Mouse (Mus musculus) naive thymus-derived CD4-positive, alpha-beta T cell, adult 2 months (primary cell): ENCODE measurements at regions not wholly inside any gene's neighbourhood (a gene's known extent, or its start where the extent isn't known, plus 50 kb on each side); places are given as distances from the start of the nearest gene placed in this dataset.

Source experiments
- DNase-seq: peaks from one replicate; pipeline ENCODE4 v3.0.0-alpha.2; 2011; ENCODE audit warnings: low read depth

DNA sequence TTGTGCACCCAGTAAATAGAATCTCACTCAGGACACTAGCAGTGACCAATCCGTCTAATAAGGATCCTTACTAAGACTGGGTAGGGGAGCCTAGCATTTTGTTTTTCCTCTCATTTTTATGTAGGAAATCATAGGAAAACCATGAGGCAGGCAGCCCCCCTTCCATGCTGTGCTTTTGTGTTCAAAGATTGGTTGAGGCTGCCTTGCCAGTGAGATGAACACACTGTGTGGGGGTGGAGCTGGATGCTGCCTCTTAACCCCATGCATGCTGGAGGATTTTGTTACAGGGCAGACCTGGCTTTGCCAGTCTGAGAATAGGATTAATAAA, 162.8 kb downstream of the Cmpk2 start:
- no peak for DNase-seq

DNA sequence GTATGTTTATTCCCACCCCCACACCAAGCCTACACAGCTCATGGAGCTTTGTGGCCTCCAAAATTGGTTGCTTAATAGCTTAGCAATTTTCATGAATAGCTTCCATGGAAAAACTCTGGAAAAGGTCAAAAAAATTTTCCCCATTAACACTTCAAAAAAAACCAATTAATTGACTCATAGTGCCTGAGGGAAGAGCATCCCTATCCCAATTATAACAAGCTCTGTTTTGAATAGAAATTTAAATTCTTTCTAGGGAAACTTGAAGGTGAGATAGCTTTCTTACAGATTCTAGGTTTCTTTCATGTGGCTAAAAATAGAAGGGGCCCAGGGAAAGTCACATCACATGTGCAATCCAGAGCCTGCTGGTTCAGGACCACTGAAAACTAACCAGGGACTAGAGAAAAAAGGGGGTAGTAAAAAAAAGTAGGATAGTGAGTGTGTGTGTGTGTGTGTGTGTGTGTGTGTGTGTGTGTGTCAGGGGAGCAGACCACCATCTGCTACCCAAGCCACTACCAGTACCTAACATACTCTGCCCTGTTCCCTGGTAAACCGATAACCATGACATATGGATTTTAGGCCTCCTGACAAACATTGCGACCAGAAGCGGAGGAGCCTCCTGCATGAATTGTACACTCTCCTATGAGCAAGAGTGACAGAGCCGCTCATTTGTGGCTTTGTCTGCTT, 162.2 kb downstream of the Cmpk2 start:
- no peak for DNase-seq

DNA sequence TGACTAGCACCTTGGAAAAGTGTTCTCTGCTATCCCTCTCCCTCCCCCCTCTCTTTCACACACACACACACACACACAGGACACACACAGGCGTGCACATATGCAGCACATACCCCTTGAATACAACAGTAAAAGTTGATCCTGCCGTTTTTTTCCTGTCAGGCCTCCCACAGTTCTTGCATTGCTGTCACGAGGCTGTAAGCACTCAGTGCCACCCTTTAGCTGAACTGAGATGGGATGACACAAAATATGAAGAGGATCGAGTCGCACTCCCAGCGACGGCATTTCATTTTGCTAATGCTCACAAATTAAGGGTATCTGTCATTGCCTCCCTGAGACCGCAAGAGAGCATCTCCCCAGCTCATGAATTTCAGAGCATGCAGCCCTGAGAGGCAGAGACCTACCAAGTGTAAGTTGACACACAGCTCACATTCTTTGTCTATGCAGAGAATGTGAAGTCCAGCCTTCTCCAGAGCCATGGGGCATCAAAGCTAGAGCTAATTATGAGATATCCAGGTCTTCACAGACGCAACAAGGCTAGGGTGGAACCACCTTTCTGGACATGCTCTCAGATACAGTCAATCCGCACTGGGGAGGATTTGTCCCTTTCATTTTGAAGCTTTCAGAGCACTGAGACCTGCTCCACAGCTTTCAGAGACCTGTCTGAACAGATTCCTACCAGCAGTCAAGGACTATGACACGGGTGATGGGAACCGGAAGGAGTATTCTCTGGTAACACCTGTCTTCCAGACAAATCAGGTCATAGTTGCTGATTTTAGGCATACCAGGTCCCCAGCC, 152.3 kb downstream of the Cmpk2 start:
- DNase-seq = no peak

DNA sequence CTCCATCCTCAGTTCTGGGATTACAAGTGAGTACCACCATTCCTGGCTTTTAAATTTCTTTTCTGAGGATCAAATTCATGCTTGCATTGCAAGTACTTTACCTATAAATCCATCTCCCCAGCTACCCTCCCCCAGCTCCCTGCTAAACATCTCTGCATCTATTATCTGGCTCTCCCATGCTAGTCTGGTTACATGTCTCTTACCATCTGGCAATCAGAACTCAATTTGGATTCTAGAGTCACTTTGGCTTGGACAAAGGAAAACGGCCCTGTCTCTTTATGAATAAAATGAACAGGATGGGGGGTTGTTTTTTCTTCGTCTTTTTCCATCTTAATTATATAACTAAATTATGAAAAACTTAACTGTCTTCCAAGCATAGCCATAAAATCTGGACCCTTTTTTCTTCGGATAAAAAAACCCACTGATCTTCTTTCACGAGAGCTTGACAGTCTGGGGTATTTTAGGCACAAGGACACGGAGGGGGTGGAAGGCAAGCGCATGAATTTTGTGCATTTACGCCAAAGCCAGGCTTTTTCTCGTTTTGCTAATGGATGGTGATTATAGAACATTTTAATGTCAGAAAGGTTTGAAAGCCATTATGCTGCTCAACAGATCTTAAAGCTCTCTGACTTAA, 151.6 kb downstream of the Cmpk2 start:
- DNase-seq = no peak

DNA sequence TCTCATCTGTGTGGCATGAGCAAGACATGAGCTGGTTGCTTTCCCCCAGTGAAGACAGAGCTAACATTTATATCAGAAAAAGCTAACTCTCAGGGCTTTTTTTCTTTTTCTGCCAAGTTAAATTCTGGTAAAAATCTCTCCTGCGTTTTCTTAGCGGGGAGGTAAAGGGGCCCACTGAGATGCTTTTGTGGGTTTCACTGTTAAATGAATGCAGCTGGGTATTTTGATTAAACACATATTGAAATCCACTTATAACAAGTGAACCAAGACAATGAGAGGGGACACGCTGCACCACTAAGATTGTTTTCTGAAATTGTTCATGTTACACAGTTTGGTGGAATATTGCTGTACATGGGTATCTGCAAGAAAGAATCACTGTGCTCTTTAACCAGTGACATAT, 149.0 kb downstream of the Cmpk2 start:
- DNase-seq = no peak

DNA sequence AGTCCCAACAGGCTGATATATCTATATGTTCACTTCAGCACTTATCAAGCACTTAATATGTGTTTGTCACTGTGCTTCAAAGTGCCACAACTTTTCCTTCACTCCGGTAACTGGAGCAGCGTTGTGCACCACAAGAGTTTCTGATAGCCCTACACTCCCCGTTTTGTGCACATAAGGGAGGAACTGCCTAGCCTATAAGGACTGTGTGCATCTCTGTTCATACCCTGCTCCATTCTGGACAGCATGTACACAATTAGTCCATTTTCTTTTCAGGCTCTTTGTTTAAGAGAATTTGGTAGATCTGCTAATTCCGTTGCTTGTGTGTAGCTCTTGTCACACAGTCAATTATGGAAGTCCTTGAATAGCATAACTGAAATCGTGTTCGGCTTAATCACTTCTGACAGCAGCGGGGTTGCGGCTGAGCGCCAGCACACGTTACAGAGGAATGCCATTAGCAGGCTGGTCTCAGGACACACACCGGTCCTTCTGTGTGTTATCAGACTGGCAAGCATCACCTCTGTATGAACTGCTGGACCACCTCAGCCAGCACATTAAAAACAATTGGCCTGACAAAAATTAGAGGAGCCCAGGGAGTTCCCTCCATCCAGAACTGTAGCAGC, 144.2 kb downstream of the Cmpk2 start:
- DNase-seq = no peak

DNA sequence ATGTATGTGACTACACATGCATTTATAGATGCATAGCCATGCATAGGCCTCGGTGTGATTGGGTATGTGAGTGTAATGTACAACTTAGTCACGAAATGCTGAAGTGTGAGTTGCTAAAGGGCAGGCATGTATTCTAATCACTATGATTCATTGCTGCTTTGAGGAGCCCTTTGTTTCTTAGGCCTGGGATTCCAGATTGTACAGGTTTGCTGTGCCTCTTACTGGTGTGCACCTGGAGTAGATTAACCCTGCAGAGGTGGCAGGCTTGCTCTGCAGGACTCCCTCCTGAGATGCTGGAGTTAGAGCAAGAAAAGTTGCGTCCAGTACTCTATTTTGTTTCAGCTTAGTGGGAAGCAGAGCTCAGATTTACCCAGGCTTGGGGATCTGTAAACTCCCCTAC, 141.1 kb downstream of the Cmpk2 start:
- DNase-seq = no peak

DNA sequence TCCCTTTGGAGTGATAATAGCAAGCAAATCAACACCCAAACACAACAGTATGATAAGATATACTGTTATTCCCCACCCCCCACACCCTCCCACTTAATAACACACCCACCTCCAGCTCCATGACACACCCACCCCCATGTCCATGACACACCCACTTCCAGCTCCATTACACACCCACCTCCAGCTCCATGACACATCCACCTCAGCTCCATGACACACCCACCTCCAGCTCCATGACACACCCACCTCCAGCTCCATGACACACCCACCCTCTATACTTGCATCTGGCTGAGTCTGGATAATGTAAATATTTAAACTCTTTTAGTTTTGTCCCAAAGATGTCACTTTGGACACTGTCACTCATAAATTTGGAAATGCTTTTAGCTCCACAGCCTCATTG, 129.5 kb downstream of the Cmpk2 start:
- DNase-seq = no peak

DNA sequence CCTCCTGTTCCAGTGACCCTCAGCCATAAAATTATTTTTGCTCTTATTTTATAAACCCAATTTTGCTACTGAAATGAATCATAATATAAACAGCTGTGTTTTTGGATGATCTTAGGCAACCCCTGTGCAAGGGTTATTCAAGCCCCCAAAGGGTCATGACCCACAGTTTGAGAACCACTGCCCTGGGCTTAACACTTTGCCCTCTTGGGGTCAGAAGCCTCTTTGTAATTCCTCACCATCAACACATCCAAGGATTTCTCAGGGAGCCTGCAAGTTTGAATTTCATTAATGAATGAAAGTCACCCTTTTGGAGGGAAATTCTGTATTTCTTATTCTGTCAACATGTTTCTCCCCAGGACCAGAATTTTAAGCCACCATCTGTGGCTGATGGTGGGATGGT, 123.1 kb downstream of the Cmpk2 start:
- DNase-seq = no peak

DNA sequence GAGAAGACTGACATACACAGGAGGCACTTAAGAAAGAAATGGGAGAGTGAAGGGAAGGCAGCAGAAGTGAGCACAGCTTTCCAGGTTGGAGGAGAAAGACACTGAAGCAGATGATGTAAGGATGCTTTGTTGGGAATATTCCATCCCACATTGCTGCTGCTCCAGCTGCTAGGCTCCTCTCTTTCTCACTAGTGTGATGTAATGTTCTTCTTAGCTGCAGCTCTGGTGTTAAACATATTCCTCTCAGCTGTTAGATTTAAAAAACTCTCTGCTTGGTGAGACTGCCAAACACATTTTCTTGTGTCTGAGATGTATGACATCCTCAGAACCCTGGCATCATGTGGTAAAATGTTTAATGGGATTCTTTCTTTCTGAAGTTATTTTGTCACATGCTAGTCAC, 120.1 kb downstream of the Cmpk2 start:
- no peak for DNase-seq

DNA sequence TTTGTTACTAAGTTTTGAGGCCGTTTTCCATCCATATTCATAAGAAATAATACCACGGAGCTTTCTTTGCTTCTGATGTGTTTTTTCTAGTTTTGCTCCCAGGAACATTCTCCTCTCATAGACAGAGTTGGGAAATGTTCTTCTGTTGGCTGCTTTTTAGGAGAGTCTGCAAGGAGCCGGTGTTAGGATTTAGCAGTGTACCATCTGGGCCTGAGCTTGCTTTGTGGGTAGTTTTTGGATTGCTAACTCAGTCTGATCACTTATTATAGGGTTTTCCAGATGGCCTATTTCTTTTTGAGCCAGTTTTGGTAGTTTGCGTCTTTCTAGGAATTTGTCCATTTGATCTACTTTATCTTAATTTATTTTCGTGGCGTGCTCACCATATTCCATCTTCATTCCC, 108.4 kb downstream of the Cmpk2 start:
- DNase-seq = no peak

DNA sequence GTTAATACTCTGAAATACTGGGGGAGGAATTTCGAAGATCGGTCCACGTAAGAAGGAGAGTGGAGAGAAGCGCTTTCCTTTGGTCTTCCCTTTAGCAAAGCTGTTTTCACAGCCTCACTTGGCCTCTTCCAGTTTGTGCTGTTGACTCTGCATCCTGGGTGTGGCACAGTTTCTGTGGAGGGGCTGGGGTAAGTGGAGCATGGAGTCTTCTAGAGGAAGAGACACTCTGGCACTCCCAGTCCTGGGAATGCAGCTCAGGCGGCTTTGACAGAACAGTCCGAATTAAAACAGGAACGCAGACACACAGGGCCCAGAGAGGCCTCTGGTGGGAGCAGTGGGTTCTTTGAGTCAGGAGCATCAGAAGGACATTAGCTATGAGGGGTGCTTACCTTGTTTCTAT, 102.6 kb downstream of the Cmpk2 start:
- DNase-seq = no peak

DNA sequence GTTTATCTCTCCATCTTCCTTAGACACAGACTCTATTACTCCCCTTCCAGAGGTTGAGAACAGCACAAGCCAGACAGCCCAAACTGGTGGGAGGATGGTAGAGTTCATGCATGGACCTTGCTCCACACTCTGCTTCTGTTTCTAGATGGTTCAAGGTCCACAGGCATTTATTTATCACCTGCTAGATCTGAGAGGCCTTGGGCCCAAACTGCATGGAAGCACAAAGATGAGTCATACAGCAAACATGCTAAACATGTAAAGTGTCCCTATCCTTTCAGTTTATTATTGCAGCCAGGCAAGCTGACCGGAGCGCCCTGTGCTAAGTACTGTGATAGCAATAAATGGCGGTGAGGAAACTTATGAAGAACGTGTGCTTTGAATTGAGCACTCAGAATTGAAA, 98.4 kb downstream of the Cmpk2 start:
- DNase-seq = no peak

DNA sequence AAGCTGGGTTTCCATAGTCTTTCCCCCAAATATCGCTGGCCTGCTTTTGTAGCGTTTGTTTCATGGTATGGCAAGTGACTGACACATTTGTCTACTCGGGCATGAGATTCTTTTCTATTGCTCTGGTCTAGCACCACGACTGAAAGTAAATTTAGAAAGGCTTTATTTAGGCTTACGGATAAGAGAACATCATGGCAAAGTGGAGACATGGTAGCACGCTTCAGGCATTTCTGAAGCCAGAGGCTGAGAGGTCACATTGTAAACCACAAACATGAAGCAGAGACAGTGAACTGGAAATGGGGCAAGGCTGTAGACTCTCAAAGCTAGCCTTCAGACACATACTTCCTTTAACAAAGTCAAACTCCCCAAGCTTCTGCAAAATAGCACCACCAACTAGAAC, 93.9 kb downstream of the Cmpk2 start:
- DNase-seq = no peak

DNA sequence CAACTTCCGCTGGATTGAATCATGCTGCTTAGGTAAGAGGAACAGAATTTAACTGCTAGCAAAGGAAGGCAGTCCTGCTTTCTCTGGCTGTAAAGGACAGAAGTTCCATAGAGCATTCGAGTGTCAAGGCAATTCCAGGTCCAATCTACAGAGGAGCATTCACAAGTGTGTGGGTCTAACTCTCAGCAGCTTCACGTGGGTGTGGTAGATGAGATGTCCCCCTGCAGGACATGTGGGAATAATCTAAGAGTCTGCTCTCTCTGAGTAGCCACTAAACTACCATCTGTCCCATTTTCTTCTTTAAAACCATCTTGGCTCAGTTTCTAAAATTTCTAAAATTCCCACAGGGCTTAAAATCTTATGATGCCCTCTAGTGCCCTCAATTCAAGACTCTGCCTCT, 90.6 kb downstream of the Cmpk2 start:
- no peak for DNase-seq

DNA sequence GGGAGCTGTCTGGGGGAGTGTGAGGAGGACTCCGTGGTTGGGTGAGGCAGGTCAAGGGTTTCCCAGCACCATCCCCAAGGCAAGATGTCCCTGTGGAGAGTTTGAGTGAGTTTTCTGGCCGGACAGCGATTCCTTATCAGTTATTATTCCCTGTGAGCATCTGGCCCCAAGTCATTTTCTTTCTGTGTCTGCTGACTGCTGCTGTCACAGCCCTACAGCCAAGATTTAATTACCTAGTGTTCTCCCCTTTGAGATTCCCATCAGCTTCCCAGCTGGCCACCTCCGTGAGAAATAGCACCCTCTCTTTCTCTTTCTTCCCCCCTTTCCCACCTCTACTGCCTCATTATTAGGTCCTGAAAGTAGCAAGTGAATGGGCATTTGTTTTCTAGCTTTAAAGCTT, 88.4 kb downstream of the Cmpk2 start:
- DNase-seq = no peak

DNA sequence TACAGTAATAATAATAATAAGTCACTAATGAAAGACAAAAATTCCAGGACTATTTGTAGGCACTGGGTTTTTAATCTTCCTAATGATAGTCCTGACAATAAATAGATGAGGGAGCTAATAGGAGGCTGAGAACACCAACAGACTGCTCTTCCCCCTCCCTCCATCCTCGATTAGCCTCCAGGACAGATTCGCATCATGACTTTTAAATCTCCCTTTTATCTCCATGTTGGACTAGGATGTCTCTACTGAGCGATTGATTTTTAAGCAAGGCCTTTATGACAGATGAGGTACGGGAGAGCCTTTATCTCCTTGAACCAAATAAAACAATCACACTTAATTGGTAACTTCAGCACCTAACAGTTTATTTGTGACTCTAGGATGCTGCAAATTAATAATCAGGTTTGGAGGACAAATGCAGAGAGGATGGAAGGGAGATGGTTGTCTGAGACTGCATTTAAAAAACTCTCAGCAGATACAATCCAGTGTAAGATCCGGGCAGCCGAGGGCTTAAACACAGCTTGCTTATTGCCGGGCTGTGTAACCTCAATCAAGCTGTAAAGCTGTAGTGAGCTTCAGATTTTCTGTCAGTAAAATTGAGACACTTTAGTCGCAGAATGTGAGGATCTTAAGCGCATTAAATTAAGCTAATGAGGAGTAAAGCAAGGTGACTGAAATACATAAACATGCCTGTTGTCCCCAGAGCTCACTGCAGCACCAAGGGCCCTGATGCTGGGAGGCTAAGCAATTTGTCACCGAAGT, 82.3 kb downstream of the Cmpk2 start:
- no peak for DNase-seq

DNA sequence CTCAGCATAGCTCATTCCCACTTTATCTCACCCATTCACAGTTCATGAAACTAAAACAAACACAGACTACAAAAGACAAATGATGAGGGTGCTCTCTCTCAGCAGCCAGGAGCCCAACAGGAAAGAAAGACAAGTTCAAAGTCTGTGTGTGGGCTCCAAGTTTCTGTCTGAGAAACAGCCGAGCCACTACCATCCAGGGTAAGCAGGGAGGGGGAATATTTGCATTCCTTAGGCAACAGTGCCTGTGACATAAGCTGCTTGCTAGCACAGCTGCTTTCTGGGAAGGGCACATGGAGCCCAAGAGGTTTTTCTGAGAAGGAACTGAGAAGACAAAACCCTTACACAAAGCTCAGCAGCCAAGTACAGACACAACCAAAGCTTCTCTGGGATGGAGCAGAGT, 78.5 kb downstream of the Cmpk2 start:
- no peak for DNase-seq

DNA sequence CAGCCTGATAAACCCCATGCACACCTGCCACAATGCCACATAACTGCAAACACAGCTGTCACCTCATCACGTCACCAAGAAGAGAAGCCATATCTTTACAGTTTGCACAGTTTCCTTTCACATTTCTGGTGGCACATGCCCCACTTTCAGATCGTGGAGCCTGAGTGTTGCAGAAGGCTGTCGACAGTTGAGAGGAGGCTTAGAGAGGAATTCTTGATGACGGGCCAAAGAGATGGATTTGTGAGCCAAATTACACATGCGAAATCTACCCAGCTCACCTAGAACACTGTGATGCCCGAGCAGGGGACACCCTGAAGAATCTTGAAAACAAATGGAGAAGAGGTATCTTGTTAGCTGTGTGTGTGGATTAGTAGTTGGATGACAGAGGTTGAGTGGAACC, 77.4 kb downstream of the Cmpk2 start:
- no peak for DNase-seq

DNA sequence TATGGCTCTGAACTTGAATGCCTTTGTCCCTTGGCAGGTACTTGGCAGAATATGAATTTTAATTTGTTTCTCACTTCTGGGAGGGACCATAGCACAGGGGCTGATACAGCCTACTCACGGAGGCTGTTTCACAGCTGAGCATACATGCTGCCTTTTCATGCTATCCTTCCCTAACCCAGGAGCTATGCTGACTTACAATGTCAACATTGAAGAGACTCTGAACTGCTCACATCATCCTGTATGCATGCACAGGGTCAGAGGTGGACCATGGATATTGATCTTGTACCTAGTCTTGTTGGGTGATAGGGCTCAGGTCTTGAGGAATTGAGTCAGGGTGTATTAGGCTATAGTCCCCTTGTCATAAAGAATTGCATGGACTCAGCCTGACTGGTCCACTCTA, 74.5 kb downstream of the Cmpk2 start:
- no peak for DNase-seq

DNA sequence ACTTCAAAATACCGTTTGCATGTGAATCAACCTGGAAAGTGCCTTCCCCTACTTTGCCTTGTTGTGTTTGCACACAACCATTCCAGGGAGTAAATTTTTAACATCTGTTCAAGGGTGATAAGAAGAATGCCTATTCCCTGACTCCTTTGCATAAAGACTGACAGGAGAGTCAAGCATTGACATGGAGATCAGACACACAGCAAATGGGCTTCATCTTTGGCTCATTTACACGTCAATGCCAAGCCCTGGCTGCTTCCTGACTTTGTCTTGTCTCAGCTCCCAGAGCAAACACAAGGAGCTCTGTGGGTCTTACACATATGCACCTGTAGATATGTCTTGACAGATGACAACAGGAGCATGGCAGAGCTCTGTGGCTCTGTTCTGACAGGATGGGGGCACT, 73.4 kb downstream of the Cmpk2 start:
- no peak for DNase-seq

DNA sequence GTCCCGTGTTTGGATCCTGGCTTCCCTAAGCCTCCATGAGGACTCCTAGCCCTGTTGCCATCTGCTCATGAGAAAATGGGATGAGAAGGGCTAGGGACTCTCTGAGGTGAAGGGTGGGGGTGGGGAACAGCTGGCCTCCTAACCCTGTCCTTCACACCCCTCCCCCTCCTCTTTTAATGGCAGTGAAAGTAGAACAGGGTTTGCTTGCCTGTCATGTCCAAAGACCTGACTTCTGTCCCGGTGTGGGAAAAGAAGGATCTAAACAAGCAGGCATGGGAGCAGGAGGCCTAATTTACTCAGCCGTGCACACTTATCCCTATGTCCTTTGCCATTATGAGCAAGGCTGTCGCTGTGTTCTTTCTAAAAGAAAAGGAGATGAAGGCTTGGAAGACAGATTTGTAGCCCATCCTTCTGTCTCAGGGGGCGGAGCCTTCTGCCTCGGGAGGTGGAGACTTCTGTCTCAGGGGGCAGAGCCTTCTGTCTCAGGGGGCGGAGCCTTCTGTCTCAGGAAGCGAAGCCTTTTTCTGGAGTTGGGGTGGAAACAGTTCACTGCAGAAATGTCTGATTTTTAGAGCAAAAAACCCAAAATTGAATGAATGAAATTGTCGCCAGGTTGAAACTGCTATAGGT, 66.4 kb downstream of the Cmpk2 start:
- no peak for DNase-seq
